Mouse (Mus musculus): Measurements from ENCODE around the gene Ptrh1. TPM values are rescaled to one million over a fixed set of nuclear protein-coding genes. Genes with fewer than 3 reads are reported as not detected.
A peak's percentile ranks its signal among the peaks of the same experiment; 100 is the strongest.

The Ptrh1 gene
- total and polyA plus RNA-seq, 3 experiments, result 1.4 to 9.2 (median 4.6) TPM

- no peak within 1 kb of the TSS for H3K4me2 ChIP-seq (ENCODE audit: insufficient read depth, low read depth, poor library complexity, severe bottlenecking)
- DNase-seq (ENCODE audit: extremely low read depth), result no peak
- dilution Hi-C loops (cut with MboI; ENCODE audit: extremely low pct_ligation_motif_present, extremely low pct_unique_long_range_greater_than_20kb, low sequenced_read_pairs), result no loop called here
Observed at GRCm38 (mm10) chr2:32784048-32784681, 8.6 kb downstream of the Ptrh1 start, which contains the start of gene Cfap157. Gene Cfap157 (minus strand): TSS chr2:32784428.

DNA sequence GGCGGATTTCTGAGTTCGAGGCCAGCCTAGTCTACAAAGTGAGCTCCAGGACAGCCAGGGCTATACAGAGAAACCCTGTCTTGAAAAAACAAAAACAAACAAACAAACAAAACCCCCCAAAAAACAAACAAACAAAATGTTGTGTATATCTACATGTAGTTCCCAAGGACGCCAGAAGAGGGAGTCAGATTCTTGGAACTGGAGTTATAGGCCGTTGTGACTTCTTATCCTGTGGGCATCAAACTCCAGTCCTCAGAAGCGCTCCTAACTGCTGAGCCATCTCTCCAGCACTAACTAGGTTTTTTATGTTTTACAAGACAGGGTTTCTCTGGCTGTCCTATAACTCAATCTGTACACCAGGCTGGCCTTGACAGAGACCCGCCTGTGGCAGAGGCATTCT is 11.6 kb downstream of the Ptrh1 start:
- peak; percentile 23 for DNase-seq (ENCODE audit: extremely low read depth)
- peaks cover 0 to 14% of the 10 kb centered on the region in 2 experiments for H3K36me3 ChIP-seq (replicated peaks in 1 of 2; ENCODE audit: control insufficient read depth in 1 of 2, insufficient read depth in 1 of 2, low read length in 1 of 2)
- in situ Hi-C loops (cut with MboI; ENCODE audit: low pct_ligation_motif_present, low pct_unique_long_range_greater_than_20kb, low sequenced_read_pairs), result no loop called here
- H3K27ac ChIP-seq (ENCODE audit: insufficient read depth, low read depth), result no peak overlapping the region
- H3K4me2 ChIP-seq (ENCODE audit: insufficient read depth, low read depth, poor library complexity, severe bottlenecking), result no peak overlapping the region
- no peak overlapping the region for H3K4me3 ChIP-seq (replicated peaks in 1 of 3; ENCODE audit: low read depth in 2 of 3, low read length in 2 of 3, poor library complexity in 1 of 3)
- no peaks in the 10 kb centered on the region for H3K9me3 ChIP-seq (replicated peaks; ENCODE audit: low read length)
- H3K9ac ChIP-seq (ENCODE audit: insufficient read depth, low read depth), result no peak overlapping the region
- H3K4me1 ChIP-seq (ENCODE audit: control insufficient read depth in 1 of 2, insufficient read depth in 2 of 2), result peaks cover 0 to 33% of the 10 kb centered on the region in 2 experiments; a peak in 2 of 4 replicates
- no peaks in the 10 kb centered on the region for H3K79me2 ChIP-seq (replicated peaks; ENCODE audit: control insufficient read depth, extremely low read depth, insufficient read depth, poor library complexity, severe bottlenecking)
- dilution Hi-C loops (cut with MboI; ENCODE audit: extremely low pct_ligation_motif_present, extremely low pct_unique_long_range_greater_than_20kb, low sequenced_read_pairs), result no loop called here
- no peak for TF ChIP-seq ZC3H11A (IDR thresholded peaks at IDR 0.05; ENCODE audit: low read depth, low read length)
- TF ChIP-seq SMC3 (IDR thresholded peaks at IDR 0.05; ENCODE audit: low read depth, low read length), result peak; percentile 35
- peak; percentile 57 for TF ChIP-seq RAD21 (IDR thresholded peaks at IDR 0.05; ENCODE audit: low read depth, low read length)
- TF ChIP-seq CTCF (conservative IDR thresholded peaks at IDR 0.05 in 1 of 2, IDR thresholded peaks at IDR 0.05 in 1 of 2; ENCODE audit: low read depth in 2 of 2, low read length in 2 of 2), result peak; percentile 25 to 62; a peak in 3 of 4 replicates
- TF ChIP-seq TBP (conservative IDR thresholded peaks at IDR 0.05; ENCODE audit: low read depth, low read length), result no peak
- H3K27me3 ChIP-seq (replicated peaks), result no peaks in the 10 kb centered on the region

More at GRCm38 (mm10) chr2:32784048-32784681, 8.6 kb downstream of the Ptrh1 start, which contains the start of gene Cfap157:
- Histone ChIP-seq H3K36me3 (replicated peaks in 1 of 2; ENCODE audit: control insufficient read depth in 1 of 2, insufficient read depth in 1 of 2, low read length in 1 of 2) (peaks cover 0 to 9% of the 10 kb centered on the region in 2 experiments), H3K4me3 (replicated peaks in 1 of 3; ENCODE audit: low read depth in 2 of 3, low read length in 2 of 3, poor library complexity in 1 of 3) (no peak within 1 kb of the TSS), H3K27me3 (replicated peaks) (no peaks in the 10 kb centered on the region), H3K27ac (ENCODE audit: insufficient read depth, low read depth) (no peak within 1 kb of the TSS), H3K9me3 (replicated peaks; ENCODE audit: low read length) (no peaks in the 10 kb centered on the region), H3K9ac (ENCODE audit: insufficient read depth, low read depth) (no peak within 1 kb of the TSS), H3K4me1 (ENCODE audit: control insufficient read depth in 1 of 2, insufficient read depth in 2 of 2) (peaks cover 0 to 38% of the 10 kb centered on the region in 2 experiments; a peak in 2 of 4 replicates), H3K79me2 (replicated peaks; ENCODE audit: control insufficient read depth, extremely low read depth, insufficient read depth, poor library complexity, severe bottlenecking) (no peaks in the 10 kb centered on the region)
- in situ Hi-C loops (cut with MboI; ENCODE audit: low pct_ligation_motif_present, low pct_unique_long_range_greater_than_20kb, low sequenced_read_pairs), result no loop called here
- TF ChIP-seq BHLHE40 (IDR thresholded peaks at IDR 0.05; ENCODE audit: low read depth, low read length) (no peak), CHD1 (IDR thresholded peaks at IDR 0.05; ENCODE audit: low read depth, low read length) (no peak), MYC (IDR thresholded peaks at IDR 0.05; ENCODE audit: low read depth, low read length) (no peak), RCOR1 (conservative IDR thresholded peaks at IDR 0.05; ENCODE audit: low read depth, low read length) (no peak), POLR2A (IDR thresholded peaks at IDR 0.05; ENCODE audit: low read depth, low read length) (no peak), ZC3H11A (IDR thresholded peaks at IDR 0.05; ENCODE audit: low read depth, low read length) (no peak), ELF1 (IDR thresholded peaks at IDR 0.05; ENCODE audit: low read depth, low read length) (no peak), USF2 (conservative IDR thresholded peaks at IDR 0.05; ENCODE audit: low read depth, low read length) (no peak), MAFK (IDR thresholded peaks at IDR 0.05; ENCODE audit: insufficient replicate concordance, low read length) (no peak), TBP (conservative IDR thresholded peaks at IDR 0.05; ENCODE audit: low read depth, low read length) (no peak), JUND (conservative IDR thresholded peaks at IDR 0.05; ENCODE audit: low read depth, low read length) (no peak), MAZ (IDR thresholded peaks at IDR 0.05; ENCODE audit: low read depth, low read length) (no peak), POLR2AphosphoS2 (IDR thresholded peaks at IDR 0.05; ENCODE audit: low read depth, low read length) (no peak), GABPA (IDR thresholded peaks at IDR 0.05; ENCODE audit: insufficient replicate concordance, low read depth, low read length) (no peak), UBTF (IDR thresholded peaks at IDR 0.05; ENCODE audit: low read depth, low read length) (no peak), E2F4 (IDR thresholded peaks at IDR 0.05; ENCODE audit: insufficient replicate concordance, low read depth, low read length) (no peak), EP300 (IDR thresholded peaks at IDR 0.05; ENCODE audit: low read length) (no peak), USF1 (IDR thresholded peaks at IDR 0.05; ENCODE audit: low read depth, low read length) (no peak), ETS1 (conservative IDR thresholded peaks at IDR 0.05; ENCODE audit: low read depth, low read length) (no peak)

All from CH12.LX (cell line).